Mouse (Mus musculus) left cerebral cortex, adult 8-10 months (tissue): Measurements from ENCODE around the gene Il34. TPM values are rescaled to one million over a fixed set of nuclear protein-coding genes. Genes with fewer than 3 reads are reported as not detected.

Experiments used
- DNase-seq, 2 experiments: peaks; one replicate each; pipeline ENCODE4 v3.0.0; 2022; ENCODE audit warnings: low spot score in 2 of 2
- total RNA-seq, 4 experiments: library from RNA; stranded (reverse); gene quantifications; 2 replicates each; pipeline ENCODE4 v1.2.4; 2022

The Il34 gene
- total RNA-seq, 4 experiments from 2014 or later: 80.4 to 88.7 (median 81.2) TPM

DNA sequence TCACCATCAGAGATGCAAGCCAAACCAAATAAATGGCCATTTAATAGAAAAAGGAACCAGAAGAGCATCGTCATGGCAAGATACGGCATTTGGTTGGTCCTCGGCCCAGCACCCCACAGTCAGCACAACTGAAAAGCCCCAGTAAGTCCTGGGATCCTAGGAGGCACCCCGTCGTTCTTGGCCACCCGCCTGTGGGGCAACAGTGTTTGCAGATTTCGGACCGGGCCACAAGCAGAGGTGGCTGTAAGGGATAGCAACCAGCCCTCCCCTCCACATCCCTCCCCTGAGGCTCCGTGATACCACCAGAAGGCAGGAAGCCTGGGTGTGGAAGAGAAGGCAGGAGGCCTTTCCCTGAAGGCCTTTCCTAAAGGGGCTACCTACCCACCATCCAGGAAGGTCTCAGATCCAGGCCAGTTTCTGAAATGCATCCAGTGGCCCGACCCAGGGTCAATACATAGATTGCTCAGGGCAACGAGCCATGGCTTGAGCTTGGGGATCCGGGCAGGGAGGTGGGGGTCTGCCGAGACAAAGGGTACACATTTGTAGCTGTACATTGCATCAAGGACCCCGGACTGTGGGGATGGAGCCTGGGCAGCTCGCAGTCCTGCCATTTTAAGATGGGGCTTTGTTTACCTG lies 63.8 kb downstream of the Il34 start:
- DNase-seq: no peak

GRCm38 (mm10) chr8:110740629-110741175 lies 65.0 kb downstream of the Il34 start:
- DNase-seq: no peak

DNA sequence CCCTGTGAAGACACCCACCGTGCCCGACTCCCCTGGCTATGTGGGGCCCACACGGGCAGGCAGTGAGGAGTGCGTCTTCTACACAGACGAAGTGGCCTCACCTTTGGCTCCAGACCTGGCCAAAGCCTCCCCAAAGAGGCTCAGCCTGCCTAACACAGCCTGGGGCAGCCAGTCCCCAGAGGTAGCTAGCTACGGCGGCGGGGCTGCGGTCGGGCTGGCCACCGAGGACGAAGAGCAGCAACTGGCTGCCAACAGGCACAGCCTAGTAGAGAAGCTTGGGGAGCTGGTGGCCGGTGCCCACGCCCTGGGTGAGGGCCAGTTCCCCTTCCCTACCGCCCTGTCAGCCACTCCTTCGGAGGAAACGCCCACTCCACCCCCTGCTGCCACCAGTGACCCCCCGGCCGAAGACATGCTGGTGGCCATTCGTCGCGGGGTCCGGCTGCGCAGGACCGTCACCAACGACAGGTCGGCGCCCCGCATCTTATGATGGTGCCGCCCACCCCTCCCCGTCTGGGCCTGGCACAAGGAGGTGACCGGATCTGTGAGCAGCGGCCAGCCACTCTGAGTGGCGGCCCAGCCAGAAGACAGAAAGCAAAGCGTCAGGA lies 67.0 kb downstream of the Il34 start:
- DNase-seq: no peak

- no peak for DNase-seq
Observed at GRCm38 (mm10) chr8:110733036-110733435, 72.7 kb downstream of the Il34 start.

- DNase-seq: no peak
Observed at GRCm38 (mm10) chr8:110731346-110731859, 74.3 kb downstream of the Il34 start.

- DNase-seq: no peak
Observed at GRCm38 (mm10) chr8:110726893-110727292, 78.8 kb downstream of the Il34 start.

GRCm38 (mm10) chr8:110725084-110725838 lies 80.5 kb downstream of the Il34 start:
- DNase-seq: peak in 1 of 2 experiments; percentile 81

GRCm38 (mm10) chr8:110724493-110724892 lies 81.2 kb downstream of the Il34 start:
- no peak for DNase-seq

GRCm38 (mm10) chr8:110722414-110723011 lies 83.2 kb downstream of the Il34 start:
- no peak for DNase-seq

DNA sequence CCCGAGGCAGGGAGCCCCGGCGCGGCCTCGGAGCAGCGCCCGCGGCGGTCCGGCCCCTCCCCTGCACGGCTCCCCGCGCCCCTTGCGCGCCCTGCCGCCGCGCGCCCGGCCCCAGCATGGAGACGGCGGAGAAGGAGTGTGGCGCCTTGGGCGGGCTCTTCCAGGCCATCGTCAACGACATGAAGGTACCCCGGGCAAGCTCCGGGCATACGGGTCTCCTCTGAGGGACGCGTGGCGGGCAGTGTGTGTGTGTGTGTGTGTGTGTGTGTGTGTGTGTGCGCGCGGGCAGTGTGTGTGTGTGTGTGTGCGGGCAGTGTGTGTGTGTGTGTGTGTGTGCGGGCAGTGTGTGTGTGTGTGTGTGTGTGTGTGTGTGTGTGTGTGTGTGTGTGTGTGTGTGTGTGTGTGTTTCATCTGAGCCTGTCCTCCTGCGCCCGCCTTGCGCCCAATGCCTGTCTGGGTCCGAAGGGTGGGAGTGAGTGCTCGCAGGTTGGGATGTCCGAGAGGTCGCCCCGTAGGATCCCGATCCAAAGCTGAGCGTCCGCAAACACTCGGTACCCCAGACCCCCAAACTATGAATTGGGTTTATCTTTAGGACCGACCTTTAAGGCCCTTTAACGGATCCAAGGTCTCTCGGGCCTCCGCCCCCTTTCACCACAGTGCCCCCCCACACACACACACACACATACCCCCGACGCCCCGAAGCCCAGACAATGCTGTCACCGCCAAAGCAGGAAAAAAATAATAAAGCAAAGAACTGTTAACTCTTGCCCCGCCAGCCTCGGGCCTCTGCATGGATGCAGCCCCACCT lies 83.9 kb downstream of the Il34 start:
- DNase-seq: no peak

DNA sequence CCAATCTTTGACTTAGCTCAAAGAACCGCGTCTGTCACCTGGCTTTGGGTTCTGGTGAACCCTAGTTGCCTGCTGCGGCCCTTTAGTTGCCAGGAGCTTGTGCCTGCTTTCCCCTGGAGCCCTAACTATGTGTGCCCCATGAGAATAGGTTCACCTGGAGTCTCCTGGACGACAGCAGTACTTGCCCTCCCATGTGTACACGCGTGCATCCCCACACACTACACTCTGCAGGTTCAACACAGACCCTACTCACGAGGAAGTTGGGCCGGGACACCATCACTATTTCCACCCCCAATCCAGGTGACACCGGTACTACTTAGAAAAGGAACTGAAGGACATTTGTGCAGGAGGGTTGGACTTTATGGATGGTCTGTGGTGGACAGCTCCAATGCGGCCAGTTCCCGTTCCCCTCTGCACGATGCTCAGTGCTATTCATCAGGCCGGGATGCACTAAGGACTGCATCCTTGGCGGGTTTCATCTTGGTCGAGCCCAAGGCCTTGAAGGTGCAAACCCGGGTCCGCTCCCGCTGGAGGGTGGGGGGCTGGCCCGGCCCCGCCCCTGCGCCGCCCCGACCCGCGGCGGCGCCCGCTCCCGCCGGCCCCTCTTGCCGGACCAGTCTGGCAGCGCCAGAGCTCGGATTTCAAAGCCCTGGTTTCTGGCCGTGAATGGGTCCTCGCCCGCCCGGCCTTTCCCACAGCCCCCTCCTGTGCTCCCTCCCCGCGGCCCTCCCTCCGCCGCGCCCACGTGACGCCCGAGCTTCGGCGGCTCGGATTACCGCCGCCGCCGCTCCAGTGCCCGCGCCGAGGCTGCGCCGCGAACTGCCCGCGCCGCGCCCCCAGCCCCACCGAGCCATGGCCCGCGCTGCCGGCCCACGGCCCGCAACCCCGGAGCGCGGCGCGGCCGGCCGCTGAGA lies 84.8 kb downstream of the Il34 start, which contains the start of gene Mtss1l:
TSS of gene Mtss1l (plus strand) at position 792 of the 914 bp plus-strand sequence.
- DNase-seq: peak in 1 of 2 experiments; percentile 73

GRCm38 (mm10) chr8:110719898-110720653 lies 85.6 kb downstream of the Il34 start:
- no peak for DNase-seq

DNA sequence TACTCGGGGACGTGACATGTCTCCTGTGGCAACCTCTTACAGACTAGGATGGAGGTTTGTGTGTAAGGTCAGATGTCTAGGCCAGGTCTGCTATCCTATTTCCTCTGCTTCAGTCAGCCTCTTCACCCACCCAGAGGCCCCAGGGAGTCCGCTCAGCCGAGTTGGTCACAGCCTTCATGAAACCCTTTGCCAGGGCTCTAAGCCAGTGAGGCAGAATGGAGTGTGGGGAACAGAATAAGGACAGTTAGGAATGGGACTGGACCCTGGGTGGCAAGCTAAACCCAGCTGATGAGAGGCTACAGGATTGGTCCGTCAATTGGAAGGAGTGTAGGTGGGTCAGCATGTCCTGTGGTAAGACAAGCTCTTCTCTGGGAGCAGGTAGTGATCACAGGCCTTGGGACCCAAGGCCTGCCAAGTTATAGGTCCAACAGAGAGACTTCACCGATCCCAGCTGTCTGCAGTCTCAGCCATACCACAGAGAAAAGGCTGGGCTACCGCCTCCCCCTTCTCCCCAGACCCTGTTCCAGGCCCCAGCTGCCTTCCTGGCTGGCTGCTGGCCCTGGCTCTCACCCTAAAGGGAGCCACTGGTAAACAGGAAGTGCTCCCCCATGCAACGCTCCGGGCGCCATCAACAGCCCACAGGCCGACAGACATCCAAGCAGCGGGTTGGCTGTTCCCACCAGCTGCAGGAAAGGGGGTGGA lies 86.6 kb downstream of the Il34 start:
- DNase-seq: peak in 1 of 2 experiments; percentile 67

GRCm38 (mm10) chr8:110718209-110718968 lies 87.3 kb downstream of the Il34 start:
- no peak for DNase-seq

DNA sequence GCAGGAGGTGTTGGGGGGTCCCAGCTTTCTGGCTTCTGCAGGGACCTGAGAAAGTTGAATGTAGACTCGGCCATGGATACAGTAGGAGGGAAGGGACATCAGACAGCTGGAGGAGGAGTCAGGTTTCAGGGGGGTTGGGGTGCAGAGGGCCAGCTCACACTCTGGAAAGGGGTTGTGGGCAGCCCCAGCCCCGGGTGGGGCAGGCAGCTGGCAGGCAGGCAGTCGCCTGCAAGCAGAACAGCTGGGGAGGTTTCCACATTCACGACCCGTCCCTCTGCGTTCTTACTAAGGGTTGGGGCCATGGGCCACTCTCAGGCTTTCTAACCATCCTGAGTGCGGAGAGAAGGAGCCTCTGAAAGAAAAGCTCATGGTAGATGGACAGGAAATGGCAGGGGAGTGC lies 88.6 kb downstream of the Il34 start:
- no peak for DNase-seq

DNA sequence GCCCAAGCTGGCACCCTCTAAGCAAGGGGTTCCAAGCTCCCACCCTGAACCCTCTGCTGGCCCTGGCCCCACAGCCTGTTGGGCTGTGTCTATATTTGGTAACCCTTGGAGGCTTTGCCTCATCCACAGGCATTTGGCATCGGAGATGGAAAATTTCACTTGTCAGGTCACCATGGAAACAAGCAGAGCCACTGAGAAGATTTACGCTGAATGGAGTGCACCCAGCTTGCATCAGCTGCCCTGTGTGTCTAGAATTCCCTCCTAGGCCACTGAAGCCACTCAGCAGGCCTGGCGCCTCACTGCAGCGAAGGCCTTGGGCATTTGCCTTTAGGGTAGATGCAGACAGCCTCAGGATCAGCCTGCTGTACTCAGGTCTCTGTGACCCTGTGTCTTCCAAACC lies 89.6 kb downstream of the Il34 start:
- peak in 1 of 2 experiments; percentile 86 for DNase-seq

DNA sequence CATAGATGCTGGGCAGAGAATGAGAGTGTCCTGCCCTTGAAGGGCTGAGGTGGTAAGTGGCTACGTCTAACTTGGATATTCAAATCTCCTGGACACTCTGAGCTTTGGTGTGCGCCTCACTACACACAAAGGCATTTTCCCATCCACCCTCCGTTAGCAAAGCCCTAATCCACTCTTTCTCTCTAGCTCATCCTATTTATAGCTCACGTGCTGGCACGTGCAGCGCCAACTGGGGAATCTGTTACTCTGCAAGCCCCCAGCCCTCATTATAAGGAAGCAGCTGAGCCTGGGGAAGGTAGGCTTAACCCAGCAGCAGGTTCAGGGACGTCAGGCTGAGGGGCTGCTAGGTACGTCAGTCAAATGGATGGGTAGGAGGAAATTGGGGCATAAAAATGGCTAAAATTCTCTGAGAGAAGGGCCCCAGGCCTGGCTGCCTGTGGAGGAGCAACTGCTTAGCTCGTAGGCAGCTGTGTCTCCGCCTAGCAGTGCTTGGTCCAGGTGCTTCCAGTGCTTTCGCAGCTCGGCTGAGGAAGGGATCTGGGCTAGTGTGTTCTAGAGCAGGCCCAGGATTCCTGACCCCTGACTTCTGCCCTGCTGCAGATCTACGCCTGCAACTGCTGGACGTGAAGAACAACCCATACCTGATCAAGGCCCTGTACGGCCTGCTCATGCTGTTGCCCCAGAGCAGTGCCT lies 90.8 kb downstream of the Il34 start:
- DNase-seq: no peak
